Mouse (Mus musculus) retina, postnatal 7 days (tissue): ENCODE measurements around the gene Dnah17.

ENCODE experiments used
- DNase-seq: peaks from one replicate; pipeline ENCODE4 v3.0.0-alpha.2; 2012; ENCODE audit warnings: low read depth, low spot score

The Dnah17 gene

DNA sequence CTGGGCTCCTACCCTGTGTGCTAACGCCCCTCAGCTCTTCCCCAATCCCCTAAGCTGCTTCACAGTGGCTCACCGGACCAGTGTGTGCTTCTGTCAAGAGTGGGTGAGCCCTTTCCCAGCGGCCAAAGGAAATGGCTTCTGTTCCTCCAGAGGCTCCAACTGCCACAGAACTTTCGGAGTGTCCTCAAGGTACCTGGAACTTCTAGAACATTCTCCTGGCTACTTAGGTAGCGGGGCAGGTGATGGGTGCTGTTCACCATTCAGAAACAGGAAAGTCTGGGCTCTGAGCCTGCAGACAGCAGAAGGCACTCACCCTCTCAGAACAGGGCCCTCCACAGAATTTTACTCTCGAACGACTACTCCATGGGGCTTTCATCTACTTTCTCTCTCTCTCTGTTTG, at the start of gene Dnah17:
Gene Dnah17, minus strand, starts transcription at position 101 of the 400 bp plus-strand sequence.
- no peak for DNase-seq

DNA sequence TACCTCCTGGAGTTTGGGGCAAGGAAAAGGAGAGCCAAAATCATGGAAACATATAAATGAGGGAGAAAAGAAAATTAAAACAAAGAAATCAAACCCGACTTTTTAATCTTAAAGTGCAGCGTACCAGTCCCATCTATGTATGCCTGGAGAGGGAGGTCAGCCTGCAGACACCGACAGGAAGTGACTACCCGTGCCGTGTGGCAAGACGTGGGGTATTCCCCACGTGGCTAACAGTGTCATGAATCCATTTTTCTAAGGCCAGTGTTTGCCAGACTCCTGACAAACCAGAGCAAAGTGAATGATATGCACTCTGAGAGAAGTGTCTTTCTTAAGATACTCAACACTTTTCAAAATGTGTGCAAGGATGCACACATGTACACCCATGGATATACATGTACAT, 49.8 kb upstream of the Dnah17 start:
- DNase-seq = no peak

DNA sequence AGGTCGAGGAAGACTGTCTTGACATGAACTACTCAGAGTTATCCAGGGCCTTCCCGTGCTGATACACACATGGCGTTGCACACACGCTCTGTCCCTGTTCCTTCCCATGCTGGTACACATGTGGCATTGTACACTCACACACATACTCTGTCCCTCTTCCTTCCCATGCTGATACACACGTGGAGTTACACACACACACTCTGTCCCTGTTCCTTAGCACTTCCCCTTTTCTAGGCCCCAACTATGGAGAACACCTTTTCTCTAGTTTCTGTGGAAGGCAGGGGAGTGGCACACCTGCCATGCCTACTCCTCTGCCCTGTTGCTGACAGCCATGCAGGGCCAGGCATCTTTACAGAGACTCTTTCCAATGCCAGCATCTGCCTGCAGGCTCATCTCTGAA, 47.8 kb upstream of the Dnah17 start:
- no peak for DNase-seq

DNA sequence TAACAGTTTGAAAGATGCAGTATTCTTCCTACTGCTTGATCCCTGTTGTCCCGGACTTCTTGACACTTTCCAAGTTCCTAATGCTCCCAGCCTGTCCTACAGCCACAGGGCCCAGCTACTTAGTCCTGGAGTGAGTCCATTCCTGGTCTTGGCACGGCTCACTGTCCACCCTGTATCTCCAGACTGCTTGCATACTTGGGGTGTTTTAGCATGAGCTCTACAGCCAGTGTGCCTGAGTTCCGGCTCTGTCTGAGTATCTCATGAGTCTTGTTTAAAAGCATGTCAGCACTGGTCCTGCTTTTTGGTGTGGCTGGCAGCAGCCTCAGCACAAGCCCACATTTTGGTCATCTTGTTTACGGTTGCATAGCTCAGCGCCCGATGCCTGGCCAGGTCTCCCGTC, 44.3 kb upstream of the Dnah17 start:
- DNase-seq = no peak

DNA sequence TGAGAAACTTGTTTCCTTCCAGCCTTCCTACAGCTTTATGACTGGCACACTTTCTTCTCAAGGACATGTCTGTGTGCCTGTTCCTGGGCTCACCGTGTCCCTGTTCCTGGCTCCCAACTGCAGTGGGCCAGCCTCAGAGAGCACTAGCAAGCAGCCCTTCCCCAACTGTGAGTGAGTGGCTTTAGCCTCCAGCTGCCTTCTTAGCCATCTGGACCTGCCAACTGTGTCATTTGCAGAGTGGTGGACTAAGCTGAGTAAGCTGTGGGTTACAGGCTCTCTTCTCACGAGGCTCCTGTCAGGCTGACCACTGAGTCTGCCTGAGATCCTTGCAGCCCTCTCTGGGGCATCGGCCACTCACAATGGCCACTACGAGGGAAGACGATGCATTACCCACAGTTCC, 42.3 kb upstream of the Dnah17 start:
- DNase-seq = peak; percentile 42

DNA sequence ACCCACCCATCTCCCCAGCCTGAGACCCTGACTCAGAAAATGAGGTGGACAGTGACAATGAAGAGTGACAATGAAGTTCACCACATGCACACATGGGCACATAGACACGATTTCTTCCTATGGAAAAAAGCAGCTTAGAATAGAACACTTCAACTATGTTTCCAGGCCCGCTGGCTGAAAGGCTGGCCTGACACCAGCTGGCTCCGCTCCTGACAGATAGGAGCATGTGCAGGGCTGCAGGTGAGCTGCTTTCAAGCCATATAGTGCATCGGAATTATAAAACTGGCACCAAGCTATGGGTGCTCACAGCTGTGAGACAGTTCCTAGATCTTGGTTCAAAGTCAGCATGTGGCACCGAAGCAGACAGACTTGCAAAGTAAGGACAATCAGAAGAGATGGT, 39.9 kb upstream of the Dnah17 start:
- DNase-seq = no peak

DNA sequence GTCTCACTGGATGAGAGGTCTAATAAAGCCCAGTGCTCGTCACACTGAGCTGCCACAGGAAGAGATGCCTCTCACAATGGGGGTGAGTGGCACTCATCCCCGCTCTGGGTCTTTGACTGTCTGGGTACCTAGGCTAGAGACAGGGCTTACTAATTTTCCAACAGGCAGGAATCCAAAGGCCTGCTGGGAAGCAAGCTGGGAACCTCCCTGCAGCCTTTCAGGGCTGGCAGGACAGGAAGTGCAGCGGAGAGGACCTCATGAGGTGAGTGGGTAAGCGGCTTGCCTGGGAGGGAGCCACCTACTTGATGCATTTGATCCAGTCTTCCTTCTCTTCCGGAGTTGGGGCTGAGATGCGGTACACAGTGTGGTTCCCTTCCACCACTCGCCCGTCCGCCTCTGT, 38.3 kb upstream of the Dnah17 start:
- no peak for DNase-seq

DNA sequence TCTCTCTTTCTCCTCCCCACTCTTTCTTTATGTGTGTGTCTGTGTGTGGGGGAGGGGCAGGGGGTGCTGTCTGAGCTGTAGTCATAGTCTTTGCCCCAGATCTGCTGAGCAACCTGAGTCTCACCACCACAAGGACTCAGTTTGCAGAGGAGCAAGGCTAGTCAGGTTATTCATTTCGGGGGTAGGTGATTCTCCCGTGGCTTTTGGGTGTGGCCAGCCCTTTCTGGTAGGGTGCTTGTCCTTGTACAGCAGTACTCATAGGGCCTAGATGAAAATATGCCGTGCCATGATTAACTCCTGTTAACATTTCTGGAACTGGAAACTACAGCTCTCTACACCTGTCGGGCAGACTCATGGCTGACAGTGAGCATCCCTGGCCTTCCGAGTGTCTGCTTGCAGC, 36.2 kb upstream of the Dnah17 start:
- DNase-seq = no peak

DNA sequence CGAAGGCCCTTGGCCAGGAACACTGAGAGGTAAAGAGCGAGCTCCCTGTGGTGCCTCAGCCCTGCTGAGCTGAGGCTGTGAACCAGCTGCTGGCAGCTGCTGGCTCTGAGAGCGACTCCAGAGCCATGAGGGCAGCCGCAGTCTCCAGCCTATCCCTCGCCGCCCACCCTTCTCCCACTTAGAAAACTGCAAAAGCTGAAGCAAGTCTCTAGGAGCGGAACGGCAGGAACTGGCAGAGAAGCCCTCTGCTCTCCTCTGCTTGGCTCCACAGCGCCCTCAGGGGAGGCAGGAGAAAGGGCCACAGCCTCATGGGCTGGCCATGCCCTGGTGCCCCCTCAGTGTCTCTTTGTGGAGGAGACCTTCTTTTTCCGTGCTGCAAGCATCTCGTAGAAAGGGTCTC, 35.2 kb upstream of the Dnah17 start:
- no peak for DNase-seq

DNA sequence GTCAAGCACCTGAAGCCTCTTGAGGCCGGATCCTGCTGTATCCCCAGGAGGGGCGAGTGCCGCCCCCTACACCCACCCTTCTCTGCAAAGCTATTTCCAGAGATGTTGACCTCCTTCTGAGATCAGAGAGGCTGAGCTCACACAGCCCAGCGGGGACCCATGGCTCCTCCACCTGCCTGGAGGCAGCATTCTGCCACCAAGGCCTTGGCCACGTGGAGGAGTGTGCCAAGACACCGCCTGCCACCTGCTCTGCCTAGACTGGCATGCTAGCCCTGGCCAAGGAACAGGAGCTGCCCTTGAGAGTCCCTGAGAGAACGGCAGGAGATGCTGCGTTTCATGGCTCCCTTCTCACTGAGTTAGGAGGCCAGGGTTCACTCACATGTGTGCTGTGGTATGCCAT, 34.1 kb upstream of the Dnah17 start:
- DNase-seq = no peak

DNA sequence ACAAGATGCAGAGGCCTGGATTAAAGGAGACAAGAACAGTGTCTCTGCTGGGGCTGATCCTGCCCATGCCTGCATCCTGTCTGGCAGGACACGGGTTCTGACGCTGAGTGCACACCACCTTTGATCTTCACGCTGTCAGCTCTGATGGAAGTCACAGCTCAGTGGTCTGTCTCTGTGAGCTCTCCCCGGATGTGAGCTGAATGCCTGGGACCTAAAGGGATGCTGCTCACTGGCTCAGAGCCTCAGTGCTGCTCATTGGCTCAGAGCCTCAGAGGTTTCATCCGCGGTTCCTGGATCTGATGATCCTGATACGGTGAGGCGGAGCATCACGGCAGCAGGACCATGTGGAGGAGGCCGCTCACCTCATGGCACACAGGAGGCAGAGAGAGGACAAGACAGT, 31.8 kb upstream of the Dnah17 start:
- no peak for DNase-seq

DNA sequence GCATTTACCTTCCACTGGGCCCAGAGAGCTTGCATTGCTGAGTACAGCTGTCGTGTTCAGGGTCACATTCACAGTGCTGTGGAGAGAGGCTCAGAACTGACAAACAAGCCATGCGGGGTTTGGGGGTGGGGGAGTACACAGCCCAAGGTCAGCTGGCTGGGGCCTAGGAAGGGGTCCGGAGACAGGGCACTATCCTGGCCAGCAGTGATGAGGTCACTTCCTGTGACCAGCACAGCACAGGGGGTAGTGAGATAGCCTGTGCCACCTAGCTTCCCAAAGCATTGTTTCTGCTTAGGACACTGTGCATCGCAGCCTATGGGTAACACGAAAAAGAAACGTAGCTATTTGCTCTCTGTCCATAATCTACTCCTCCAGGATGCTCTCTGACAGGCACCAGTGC, 30.8 kb upstream of the Dnah17 start:
- DNase-seq = no peak

DNA sequence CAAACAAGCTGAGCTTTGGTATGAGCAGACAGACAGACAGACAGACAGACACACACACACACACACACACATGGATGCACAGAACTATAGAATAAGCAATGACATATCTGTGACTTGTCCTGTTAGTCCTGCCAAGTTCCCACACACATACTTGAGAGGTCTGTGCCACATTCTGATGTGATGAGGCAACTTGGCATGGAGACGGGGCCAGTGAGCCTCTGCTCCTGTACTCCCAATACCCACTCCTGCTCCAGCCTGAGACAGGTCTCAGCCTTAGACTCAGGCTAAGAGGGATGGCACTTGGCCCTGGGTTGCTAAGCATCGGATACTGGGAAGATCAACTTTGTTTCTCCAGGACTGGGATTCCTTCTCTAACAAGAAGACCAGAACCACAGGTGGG, 30.3 kb upstream of the Dnah17 start:
- no peak for DNase-seq

DNA sequence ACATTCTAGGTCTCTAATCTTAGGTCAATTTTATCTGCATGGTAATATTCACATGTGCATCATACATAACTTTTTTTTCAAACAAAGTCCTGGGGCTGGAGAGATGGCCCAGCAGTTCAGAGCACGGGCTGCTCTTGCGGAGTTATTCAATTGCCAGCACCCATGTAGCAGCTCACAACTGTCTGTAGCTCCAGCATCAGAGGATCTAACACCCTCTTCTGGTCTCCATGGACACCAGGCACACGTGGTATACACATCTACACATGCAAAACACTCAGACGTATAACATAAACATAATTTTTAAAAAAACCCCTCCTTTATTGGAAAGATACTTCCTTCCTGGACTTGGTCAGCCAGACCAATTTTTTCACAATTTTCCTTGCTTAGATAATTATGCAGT, 28.3 kb upstream of the Dnah17 start:
- DNase-seq = no peak

DNA sequence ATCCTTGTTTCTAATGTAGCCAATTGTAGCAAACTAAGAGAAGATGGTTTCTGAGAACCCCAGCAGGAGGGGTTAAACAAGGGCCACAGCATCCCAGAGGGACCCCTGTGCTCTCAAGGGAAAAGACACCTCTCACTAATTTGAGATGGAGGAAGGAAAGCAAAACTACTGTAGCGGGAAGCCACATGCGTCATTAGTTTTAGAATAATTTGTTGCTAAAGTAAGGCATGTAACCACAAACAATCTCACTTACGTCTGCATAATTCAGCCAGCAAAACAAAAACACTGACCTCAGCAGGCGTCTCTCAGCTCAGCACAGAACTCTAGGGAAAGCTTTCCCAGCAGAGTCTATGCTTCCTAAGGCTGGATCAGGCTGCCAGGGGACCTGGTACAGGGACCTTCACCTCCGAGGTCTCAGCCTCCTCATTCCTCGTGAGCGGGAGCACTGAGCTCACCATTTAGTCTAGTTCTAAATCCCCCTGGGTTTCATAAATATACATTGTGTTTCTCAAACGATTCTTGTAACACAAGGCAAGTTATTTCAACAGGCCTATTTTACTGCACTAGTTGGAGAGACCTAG, 26.1 kb upstream of the Dnah17 start:
- no peak for DNase-seq

DNA sequence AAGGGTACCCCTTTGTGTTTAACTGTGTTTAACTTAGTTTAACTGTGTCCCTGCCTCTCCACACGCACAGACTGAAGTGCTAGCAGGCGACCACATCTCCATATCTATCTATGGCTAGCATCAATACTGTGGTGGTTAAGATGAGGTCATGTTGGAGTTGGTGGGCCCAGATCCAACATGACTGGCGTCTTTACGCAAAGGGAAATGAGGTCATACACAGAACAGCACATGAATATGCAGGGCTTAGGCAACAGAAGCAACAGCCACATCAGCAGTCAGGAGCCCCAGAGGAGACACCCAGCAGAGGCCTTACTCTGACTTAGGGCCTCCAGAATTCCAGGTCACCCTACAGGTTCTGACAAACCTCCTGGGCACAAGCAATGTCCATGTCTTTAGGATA, 22.5 kb upstream of the Dnah17 start:
- DNase-seq = no peak

DNA sequence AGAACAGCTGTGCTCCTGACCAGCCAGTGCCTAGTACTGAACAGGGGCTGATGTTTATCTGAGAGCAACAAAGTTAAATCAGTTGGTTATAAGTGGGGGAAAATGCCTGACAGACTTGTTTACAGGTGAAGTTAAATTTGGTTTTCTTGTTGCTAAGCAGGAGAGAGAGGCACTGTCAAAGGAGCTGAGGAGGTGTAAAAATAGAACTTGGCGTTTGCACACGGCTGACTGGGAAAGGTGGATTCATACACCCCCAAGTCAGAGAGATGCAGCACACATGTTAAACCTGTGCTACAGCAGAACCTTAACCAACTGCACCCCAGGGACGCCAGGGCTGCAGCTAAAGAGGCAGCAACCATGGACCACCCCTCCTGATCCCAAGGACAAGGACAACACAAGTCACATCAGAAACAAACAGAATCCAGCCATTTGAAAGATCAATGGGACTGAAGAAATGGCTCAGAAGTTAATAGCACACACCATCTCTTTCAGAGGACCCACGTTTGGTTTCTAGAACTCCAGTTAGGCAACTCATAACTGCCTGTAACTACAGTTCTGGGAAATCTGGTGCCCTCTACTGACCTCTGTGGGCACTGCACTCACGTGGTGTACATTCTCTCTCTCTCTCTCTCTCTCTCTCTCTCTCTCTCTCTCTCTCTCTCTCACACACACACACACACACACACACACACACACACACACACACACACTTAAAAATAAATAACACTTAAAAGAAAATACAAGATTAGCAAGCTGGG, 21.2 kb upstream of the Dnah17 start:
- no peak for DNase-seq

DNA sequence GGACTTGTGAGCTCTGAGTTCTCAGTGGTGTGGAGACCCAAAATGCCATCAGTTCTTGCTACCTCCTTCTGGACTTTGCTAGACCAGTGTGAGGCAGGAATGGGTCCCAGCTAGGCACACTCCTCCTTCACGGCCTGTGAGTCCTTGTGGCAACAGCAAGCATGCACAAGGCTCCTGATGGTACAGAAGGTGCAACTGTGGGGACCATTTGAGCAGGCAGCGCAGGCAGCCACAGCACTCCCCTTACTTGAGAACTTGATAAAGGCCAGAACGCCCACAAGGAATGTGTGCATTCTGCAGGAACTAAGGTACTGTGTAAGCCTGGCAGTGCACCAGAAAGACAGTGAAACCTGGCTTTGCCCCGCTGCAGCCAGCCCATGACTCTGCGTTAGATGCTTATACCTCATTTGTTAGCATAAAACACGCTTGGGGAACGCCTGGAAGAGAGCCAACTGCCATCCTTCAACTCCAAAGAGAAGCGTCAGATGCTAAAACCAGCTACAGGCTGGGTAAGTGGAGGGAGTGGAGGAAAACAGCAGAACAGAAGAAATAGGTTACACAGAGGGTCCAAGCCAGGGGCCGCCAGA, 19.8 kb upstream of the Dnah17 start:
- DNase-seq = no peak

DNA sequence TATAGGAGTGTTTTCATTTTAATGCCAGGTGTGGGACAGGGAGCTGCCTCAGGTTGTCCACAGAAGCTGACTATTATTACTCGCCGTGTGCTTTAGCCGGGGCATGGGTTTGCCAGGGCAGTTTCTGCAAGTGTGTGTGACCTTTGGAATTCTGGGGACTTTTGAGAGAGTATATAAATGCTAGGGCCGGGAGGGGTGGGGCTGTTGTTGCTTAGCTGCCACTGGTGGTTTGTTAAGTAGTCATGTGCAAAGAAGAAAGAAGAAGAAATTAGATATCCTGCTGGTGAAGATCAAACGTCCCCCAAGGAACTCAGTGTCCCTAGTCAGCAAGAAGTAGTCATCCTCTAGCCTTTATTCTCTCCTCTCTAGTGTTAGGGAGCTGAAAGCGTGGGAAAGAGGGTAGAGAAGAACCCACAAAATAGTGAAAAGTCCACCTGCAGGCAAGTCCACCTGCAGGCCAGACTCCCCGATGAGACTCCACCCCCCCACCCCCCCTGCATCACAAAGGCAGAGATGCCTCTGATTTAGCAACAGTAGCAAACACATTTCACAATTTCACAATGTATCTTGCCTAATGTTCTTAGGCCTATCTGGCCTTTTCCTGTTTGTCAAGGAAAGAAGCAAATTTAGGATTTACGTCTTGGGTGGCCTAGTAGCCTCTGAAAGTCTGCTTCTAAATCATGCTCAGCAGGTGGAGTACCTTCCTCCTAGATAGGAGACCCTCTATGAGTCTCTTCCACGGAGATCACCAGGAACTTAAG, 17.6 kb upstream of the Dnah17 start:
- no peak for DNase-seq

DNA sequence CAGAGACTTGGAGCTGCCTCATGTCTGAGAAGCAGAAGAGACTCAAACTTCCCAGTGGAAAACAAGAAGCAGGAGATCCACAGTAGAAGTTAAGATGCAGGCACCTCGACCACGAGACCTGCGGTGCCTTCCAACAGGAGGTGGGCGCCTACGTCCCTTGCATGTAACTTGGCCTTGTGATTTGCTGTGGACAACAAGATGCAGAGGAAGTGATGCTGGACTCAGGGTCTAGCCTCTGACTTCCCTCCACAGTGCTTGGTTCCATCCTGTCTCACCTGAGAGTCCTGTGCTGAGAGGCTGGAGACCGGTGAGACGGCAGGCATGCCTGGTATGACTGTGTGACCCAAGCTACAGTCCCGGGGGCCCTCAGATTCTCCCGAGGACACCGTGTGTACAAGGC, 16.0 kb upstream of the Dnah17 start:
- DNase-seq = no peak

DNA sequence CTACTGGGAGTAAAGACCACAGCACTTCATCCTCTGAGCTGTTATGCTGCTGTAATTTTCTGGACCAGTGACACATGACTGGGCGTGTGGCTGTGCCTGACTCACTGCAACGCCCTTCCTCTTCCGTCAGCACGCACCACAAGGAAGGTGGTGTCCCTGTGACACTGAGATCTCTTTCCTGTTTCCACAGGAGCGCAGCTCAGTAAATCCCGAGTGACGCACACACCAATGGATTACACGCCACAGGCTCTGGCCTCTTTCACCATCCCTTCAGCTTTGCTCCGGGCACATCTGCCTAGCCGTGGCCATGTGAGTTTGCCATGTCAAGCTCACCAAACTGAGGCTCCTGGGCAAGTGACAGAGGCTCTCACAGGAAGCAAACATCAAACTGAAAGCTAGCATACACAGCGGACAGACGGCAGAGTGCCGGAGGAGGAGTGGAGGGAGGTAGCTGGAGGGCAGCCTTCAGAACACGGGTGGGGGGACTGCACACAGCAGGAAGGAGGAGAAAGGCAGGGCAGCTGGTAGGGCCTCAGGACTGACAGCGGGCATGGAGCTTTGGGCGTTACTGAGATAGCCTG, 15.4 kb upstream of the Dnah17 start:
- DNase-seq = no peak

DNA sequence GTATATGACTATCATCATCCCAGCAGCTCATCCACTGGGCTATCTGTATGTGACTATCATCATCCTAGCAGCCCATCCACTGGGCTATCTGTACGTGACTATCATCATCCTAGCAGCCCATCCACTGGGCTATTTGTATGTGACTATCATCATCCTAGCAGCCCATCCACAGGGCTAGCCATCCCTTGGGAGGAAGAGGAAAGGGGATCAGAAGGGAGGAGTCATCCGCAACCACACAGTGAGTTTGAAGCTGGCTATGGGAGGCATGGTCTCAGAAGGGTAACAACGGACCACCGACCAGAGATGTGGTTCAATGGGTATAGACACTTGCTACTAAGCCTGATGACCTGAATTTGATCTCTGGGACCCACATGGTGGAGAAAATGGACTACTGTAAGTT, 14.7 kb upstream of the Dnah17 start:
- no peak for DNase-seq
